In genomic region chr10:3332880-3333279, GRCm38 (mm10) we compare ENCODE assay signal across 9 mouse cellular contexts. TPM values are rescaled to one million over a fixed set of nuclear protein-coding genes. Genes with fewer than 3 reads are reported as not detected.
A peak's percentile ranks its signal among the peaks of the same experiment; 100 is the strongest.
DNase-seq lines count a peak whose midpoint lies in the region; ATAC-seq and TF ChIP-seq lines count a peak whose summit lies in the region.
"Had no signal": no experiment of that assay in that cellular context is flagged by ENCODE, and none has a peak within 500 bp of the region (broad histone marks: within the 10 kb centered on the region; RNA-seq: fewer than 3 reads in every experiment).

No protein-coding gene starts in this region.

- TF ChIP-seq POLR2A in embryonic fibroblast, embryonic 13.5 days (IDR thresholded peaks at IDR 0.05; ENCODE audit: low read depth, low read length), result no peak

- H3K9ac ChIP-seq in lung, embryonic 16.5 days (ENCODE audit: low read length), result no peak overlapping the region
- H3K9ac ChIP-seq: limb, embryonic 13.5 days had no signal

- H3K9me3 ChIP-seq in lung, embryonic 16.5 days (ENCODE audit: control insufficient read depth, low read length), result no peaks in the 10 kb centered on the region; the same call in 1 of the 2 replicates

- no peaks in the 10 kb centered on the region for H3K36me3 ChIP-seq in lung, embryonic 16.5 days (ENCODE audit: control insufficient read depth, insufficient read depth, low read length)
- H3K36me3 ChIP-seq: limb, embryonic 13.5 days had no signal

- H3K4me2 ChIP-seq in lung, embryonic 16.5 days (ENCODE audit: low read depth, low read length), result no peak overlapping the region
- H3K4me2 ChIP-seq: limb, embryonic 13.5 days had no signal

- no peak overlapping the region for H3K4me3 ChIP-seq in embryonic fibroblast, embryonic 13.5 days (ENCODE audit: insufficient read depth, low read length)
- H3K4me3 ChIP-seq in lung, embryonic 16.5 days (ENCODE audit: low read length), result no peak overlapping the region
- H3K4me3 ChIP-seq: limb, embryonic 13.5 days had no signal

- 9% methylated on average over 3 of the region's 3 CpGs for WGBS in lung, embryonic 16.5 days

- TF ChIP-seq CTCF in embryonic fibroblast, embryonic 13.5 days (IDR thresholded peaks at IDR 0.05; ENCODE audit: borderline replicate concordance, insufficient read depth, low read length), result peak; percentile 66

- ATAC-seq in lung, embryonic 16.5 days (ENCODE audit: low read depth), result peak; percentile 61; the same call in 1 of the 2 replicates

- H3K27me3 ChIP-seq in lung, embryonic 16.5 days (ENCODE audit: control insufficient read depth, insufficient read depth, low read depth, low read length), result no peaks in the 10 kb centered on the region

- H3K4me1 ChIP-seq in embryonic fibroblast, embryonic 13.5 days (ENCODE audit: control insufficient read depth, insufficient read depth, low read length), result peaks cover 2% of the 10 kb centered on the region; the same call in 1 of the 2 replicates
- H3K4me1 ChIP-seq in lung, embryonic 16.5 days (replicated peaks; ENCODE audit: control insufficient read depth, insufficient read depth, low read length), result peaks cover 13% of the 10 kb centered on the region
- H3K4me1 ChIP-seq: limb, embryonic 13.5 days had no signal

- no peak overlapping the region for H3K27ac ChIP-seq in embryonic fibroblast, embryonic 13.5 days (ENCODE audit: insufficient read depth, low read length)
- no peak overlapping the region for H3K27ac ChIP-seq in lung, embryonic 16.5 days (ENCODE audit: low read length)
- H3K27ac ChIP-seq: limb, embryonic 13.5 days had no signal

- intact Hi-C loops in heart, postnatal 36 days (cut with DNase I), result loop anchor here (1.0 to 2.0 kb wide), 2 partner anchors 198 to 612 kb away; no protein-coding TSS in a partner anchor

- DNase-seq in ES-CJ7 (ENCODE audit: low read depth, low spot score), result peak; percentile 41
- peak; percentile 88 for DNase-seq in brain, adult 2 months (ENCODE audit: low read depth, low spot score)
- DNase-seq in heart, postnatal 36 days, result peak; percentile 56 to 85
- peak; percentile 87 for DNase-seq in layer of hippocampus, adult 11-12 months (ENCODE audit: low spot score)
- peak; percentile 33 for DNase-seq in retina, adult 2 months (ENCODE audit: low read depth, low spot score)
- DNase-seq in urinary bladder, postnatal 14 days (ENCODE audit: low spot score), result peak; percentile 77

RNA-seq across cellular contexts. Expression of gene Ppp1r14c, which starts 33.0 kb away (rescaled TPM):
- polyA plus RNA-seq in embryonic fibroblast, embryonic 13.5 days (2011; ENCODE audit: insufficient read length, low read depth, missing spikeins), result 0.70 and 1.7 TPM in 2 replicates
- 100 to 1,000 TPM; 171 to 215 TPM for total RNA-seq in heart, postnatal 36 days (2021)
- polyA plus RNA-seq in lung, embryonic 16.5 days (2015; fragmentation: Nextera tagmentation; extraction: Ambion mirVana), result 125 and 133 TPM in 2 replicates

Comparison
In these comparisons a context has a peak if more than half of its experiments do, and no peak if none do; other contexts are left out.
1. DNase-seq: peak in every context shown above with its lines; median percentile 88 in brain, adult 2 months; 87 in layer of hippocampus, adult 11-12 months; 77 in urinary bladder, postnatal 14 days; 70 in heart, postnatal 36 days; 41 in ES-CJ7; 33 in retina, adult 2 months.
2. RNA of gene Ppp1r14c, which starts 33.0 kb away (polyA plus RNA-seq): 125 to 133 TPM in lung, embryonic 16.5 days; 0.70 to 1.7 TPM in embryonic fibroblast, embryonic 13.5 days; every median in the first group is over 10 times any median in the second.